Comparison of ENCODE assay signal across 8 mouse cellular contexts in the genomic region with DNA sequence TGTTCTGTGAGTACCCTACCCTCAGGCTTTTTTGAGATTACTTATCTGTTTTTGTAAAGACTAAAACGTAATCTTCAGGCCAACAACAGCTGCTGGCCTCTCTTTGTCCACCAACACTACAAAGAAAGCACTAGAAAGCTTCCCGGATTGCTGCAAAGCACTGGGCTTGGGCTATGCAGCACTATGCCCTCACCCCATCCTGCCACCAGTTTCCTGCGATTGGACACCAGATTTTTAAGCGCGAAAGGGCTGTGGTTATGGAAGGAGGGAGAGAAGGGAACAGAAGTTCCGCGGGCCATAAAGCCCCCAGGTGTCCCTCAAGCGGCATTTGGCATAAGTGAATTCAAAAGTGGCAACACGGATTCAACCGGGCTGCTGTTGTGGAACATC. TPM values are rescaled to one million over a fixed set of nuclear protein-coding genes. Genes with fewer than 3 reads are reported as not detected.
DNase-seq lines count a peak whose midpoint lies in the region; ATAC-seq and TF ChIP-seq lines count a peak whose summit lies in the region.

No protein-coding gene starts in this region.

- H3K27me3 ChIP-seq in hindbrain, embryonic 10.5 days (ENCODE audit: insufficient read depth, poor library complexity, severe bottlenecking): no peaks in the 10 kb centered on the region
- no peaks in the 10 kb centered on the region for H3K27me3 ChIP-seq in liver, embryonic 13.5 days
- no peaks in the 10 kb centered on the region for H3K27me3 ChIP-seq in small intestine, adult 2 months (ENCODE audit: control insufficient read depth, insufficient read depth, low read length)

- no peak for TF ChIP-seq POLR2A in small intestine, adult 2 months (IDR thresholded peaks at IDR 0.05; ENCODE audit: low read depth, low read length)

- no peak; the same call in 1 of the 2 replicates for ATAC-seq in liver, embryonic 13.5 days (ENCODE audit: low read depth)

- no peak for DNase-seq in left cerebral cortex, adult 2 months (ENCODE audit: extremely low spot score in 1 of 2, low spot score in 2 of 2)
- DNase-seq in left cerebral cortex, adult 18-20 months (ENCODE audit: low spot score in 2 of 2): no peak
- peak; percentile 67 for DNase-seq in NIH3T3 (ENCODE audit: low read depth)
- DNase-seq in embryo, embryonic 10.5 days (ENCODE audit: low spot score): peak; percentile 80
- DNase-seq in hindbrain, embryonic 10.5 days (ENCODE audit: low spot score): peak; percentile 68
- no peak for DNase-seq in liver, embryonic 13.5 days
- DNase-seq in left cerebral cortex, postnatal 10 days (ENCODE audit: extremely low spot score in 1 of 2, low spot score in 2 of 2): no peak

- H3K4me2 ChIP-seq in liver, embryonic 13.5 days: peak overlapping the region; percentile 92

- no peak overlapping the region for H3K27ac ChIP-seq in left cerebral cortex, adult 2 months
- peak overlapping the region; percentile 100 for H3K27ac ChIP-seq in hindbrain, embryonic 10.5 days
- H3K27ac ChIP-seq in liver, embryonic 13.5 days: peak overlapping the region; percentile 80
- H3K27ac ChIP-seq in small intestine, adult 2 months (ENCODE audit: insufficient read depth, low read depth, low read length): no peak overlapping the region

- H3K4me3 ChIP-seq in left cerebral cortex, adult 2 months: peak overlapping the region; percentile 57
- peak overlapping the region; percentile 83 for H3K4me3 ChIP-seq in hindbrain, embryonic 10.5 days
- H3K4me3 ChIP-seq in liver, embryonic 13.5 days (replicated peaks): peak overlapping the region; percentile 79
- H3K4me3 ChIP-seq in small intestine, adult 2 months (ENCODE audit: low read depth, low read length): peak overlapping the region; percentile 78

- H3K9me3 ChIP-seq in hindbrain, embryonic 10.5 days: no peaks in the 10 kb centered on the region
- H3K9me3 ChIP-seq in liver, embryonic 13.5 days (replicated peaks): no peaks in the 10 kb centered on the region

- intact Hi-C loops in left cerebral cortex, adult 2 months (cut with DNase I): loop anchor here (2.0 kb wide), 1 partner anchor 43 kb away; a partner anchor contains a TSS
- intact Hi-C loops in left cerebral cortex, postnatal 10 days (cut with DNase I): no loop called here

- WGBS in hindbrain, embryonic 10.5 days: 1% methylated on average over 10 of the region's 10 CpGs
- WGBS in liver, embryonic 13.5 days (ENCODE audit: insufficient replicate concordance): 0% methylated on average over 10 of the region's 10 CpGs
- 2% methylated on average over 10 of the region's 10 CpGs for WGBS in small intestine, adult 2 months

- TF ChIP-seq CTCF in left cerebral cortex, adult 2 months (IDR thresholded peaks at IDR 0.05): no peak
- no peak for TF ChIP-seq CTCF in small intestine, adult 2 months (IDR thresholded peaks at IDR 0.05; ENCODE audit: extremely low read depth, insufficient read length, insufficient replicate concordance, low read depth, low read length)

- peaks cover 20% of the 10 kb centered on the region for H3K4me1 ChIP-seq in hindbrain, embryonic 10.5 days (replicated peaks)
- H3K4me1 ChIP-seq in liver, embryonic 13.5 days (replicated peaks): peaks cover 23% of the 10 kb centered on the region
- H3K4me1 ChIP-seq in small intestine, adult 2 months (ENCODE audit: control insufficient read depth, insufficient read depth, insufficient read length, low read length): no peaks in the 10 kb centered on the region; the same call in 1 of the 2 replicates

- peak overlapping the region; percentile 81 for H3K9ac ChIP-seq in liver, embryonic 13.5 days

- H3K36me3 ChIP-seq in hindbrain, embryonic 10.5 days: peaks cover 38% of the 10 kb centered on the region
- H3K36me3 ChIP-seq in liver, embryonic 13.5 days: peaks cover 36% of the 10 kb centered on the region
- no peaks in the 10 kb centered on the region; the same call in 1 of the 2 replicates for H3K36me3 ChIP-seq in small intestine, adult 2 months (ENCODE audit: control insufficient read depth, insufficient read depth, low read length)

RNA-seq across cellular contexts. Expression of a gene that starts 0.8 kb away (rescaled TPM):
- total RNA-seq in left cerebral cortex, adult 2 months (2021): 1 to 10 TPM; 3.2 to 3.4 TPM
- total RNA-seq in left cerebral cortex, adult 18-20 months (2021): 1 to 10 TPM; 3.1 to 3.5 TPM
- polyA plus RNA-seq in hindbrain, embryonic 10.5 days (2016; fragmentation: Nextera tagmentation; extraction: Ambion mirVana): 13.0 and 15.2 TPM in 2 replicates
- polyA plus RNA-seq in liver, embryonic 13.5 days (2015; fragmentation: Nextera tagmentation; extraction: Ambion mirVana): 1.6 and 2.1 TPM in 2 replicates
- 0.80 and 1.3 TPM in 2 replicates for polyA plus RNA-seq in small intestine, adult 2 months (2012; rRNA removed)
- total RNA-seq in left cerebral cortex, postnatal 10 days (2021): 1 to 10 TPM; 2.9 to 3.5 TPM

RNA-seq across cellular contexts. Expression of a gene that starts 44.4 kb away (rescaled TPM):
- 10 to 100 TPM; 46.0 to 49.9 TPM for total RNA-seq in left cerebral cortex, adult 2 months (2021)
- total RNA-seq in left cerebral cortex, adult 18-20 months (2021): 10 to 100 TPM; 38.0 to 38.3 TPM
- 6.9 and 8.4 TPM in 2 replicates for polyA plus RNA-seq in hindbrain, embryonic 10.5 days (2016; fragmentation: Nextera tagmentation; extraction: Ambion mirVana)
- polyA plus RNA-seq in liver, embryonic 13.5 days (2015; fragmentation: Nextera tagmentation; extraction: Ambion mirVana): 0.28 and 0.31 TPM in 2 replicates
- polyA plus RNA-seq in small intestine, adult 2 months (2012; rRNA removed): 0.35 and 0.71 TPM in 2 replicates
- 10 to 100 TPM; 36.6 to 37.1 TPM for total RNA-seq in left cerebral cortex, postnatal 10 days (2021)

RNA-seq across cellular contexts. Expression of a gene that starts 56.2 kb away (rescaled TPM):
- total RNA-seq in left cerebral cortex, adult 2 months (2021): 1 to 10 TPM; 2.5 to 3.1 TPM
- 1 to 10 TPM; 4.6 to 4.9 TPM for total RNA-seq in left cerebral cortex, adult 18-20 months (2021)
- polyA plus RNA-seq in hindbrain, embryonic 10.5 days (2016; fragmentation: Nextera tagmentation; extraction: Ambion mirVana): 2.2 and 2.4 TPM in 2 replicates
- 24.6 and 25.8 TPM in 2 replicates for polyA plus RNA-seq in liver, embryonic 13.5 days (2015; fragmentation: Nextera tagmentation; extraction: Ambion mirVana)
- 14.9 and 34.7 TPM in 2 replicates for polyA plus RNA-seq in small intestine, adult 2 months (2012; rRNA removed)
- total RNA-seq in left cerebral cortex, postnatal 10 days (2021): 1 to 10 TPM; 2.9 TPM

Comparison
In these comparisons a context has a peak if more than half of its experiments do, and no peak if none do; other contexts are left out.
1. DNase-seq: peak in NIH3T3 (single experiment), embryo, embryonic 10.5 days (single experiment) and hindbrain, embryonic 10.5 days (single experiment); none in left cerebral cortex, adult 2 months (0 of 2), left cerebral cortex, adult 18-20 months (0 of 2), liver, embryonic 13.5 days (single experiment) and left cerebral cortex, postnatal 10 days (0 of 2).
2. H3K27ac ChIP-seq: peak in hindbrain, embryonic 10.5 days (single experiment) and liver, embryonic 13.5 days (single experiment); none in left cerebral cortex, adult 2 months (single experiment) and small intestine, adult 2 months (single experiment).
3. Peak in every context shown above with its lines, with median percentiles within 50 percentile points of each other: H3K4me3 ChIP-seq.